Mouse (Mus musculus) spleen, embryonic (tissue): ENCODE measurements at regions not wholly inside any gene's neighbourhood (a gene's known extent, or its start where the extent isn't known, plus 50 kb on each side); places are given as distances from the start of the nearest gene placed in this dataset.

Experiments used
- CTCF ChIA-PET: fragments of 350-600 bp; sonication (Branson Sonifier 250); formaldehyde crosslinking; loops from one replicate; lab custom pipeline; 2022; lab: Charles Lee

- CTCF ChIA-PET, result no interaction called here
Observed at GRCm38 (mm10) chr17:66251495-66251894, 128.2 kb downstream of the Ddx11 start.

DNA sequence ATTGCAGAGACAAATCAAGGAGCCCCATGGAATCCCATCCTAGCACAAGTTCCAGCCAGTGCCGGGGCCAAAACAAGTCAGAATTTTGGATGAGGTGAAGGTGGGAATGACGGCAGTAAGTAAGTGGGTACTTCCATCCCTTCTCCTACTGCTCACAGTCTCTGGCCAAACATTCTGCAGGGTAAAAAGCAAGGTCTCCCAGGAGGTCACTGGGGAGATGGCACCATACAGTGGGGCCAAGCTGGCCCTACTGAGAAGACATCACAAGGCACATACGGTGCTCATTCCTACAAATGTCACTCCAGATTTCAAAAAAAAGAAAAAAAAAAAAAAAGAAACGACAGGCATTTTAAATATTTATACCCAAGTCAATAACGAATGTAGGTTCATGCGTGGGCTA is 129.6 kb downstream of the Ddx11 start:
- CTCF ChIA-PET, result no interaction called here

GRCm38 (mm10) chr17:66259697-66260096 is 136.4 kb downstream of the Ddx11 start:
- CTCF ChIA-PET, result no interaction called here

DNA sequence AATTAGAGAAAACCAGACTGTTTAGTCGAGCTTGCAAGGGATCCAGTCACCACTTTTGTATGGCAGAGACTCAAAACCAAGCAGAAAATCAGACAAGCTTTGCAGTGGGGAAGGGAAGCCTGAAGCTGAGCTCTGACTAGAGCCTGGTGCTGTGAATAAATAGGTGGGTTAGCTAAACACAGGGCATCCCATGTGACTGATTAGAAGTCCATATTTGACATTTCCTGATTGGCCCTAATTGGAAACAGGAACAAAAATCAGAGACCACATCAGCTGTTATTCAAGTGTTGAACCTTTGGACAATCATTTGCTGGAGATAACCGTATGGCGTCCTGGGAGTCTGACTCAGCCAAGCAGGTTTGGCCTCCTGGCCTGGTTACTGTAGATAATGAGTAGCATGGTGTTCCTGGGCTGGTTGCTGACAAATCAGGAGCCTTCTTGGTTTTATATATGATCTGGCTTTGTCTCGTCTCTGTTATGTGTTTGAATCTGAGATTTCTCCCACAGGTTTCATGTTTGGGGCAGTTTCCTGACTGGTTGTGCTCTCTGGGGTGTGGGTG is 139.4 kb downstream of the Ddx11 start:
- CTCF ChIA-PET, result no interaction called here

DNA sequence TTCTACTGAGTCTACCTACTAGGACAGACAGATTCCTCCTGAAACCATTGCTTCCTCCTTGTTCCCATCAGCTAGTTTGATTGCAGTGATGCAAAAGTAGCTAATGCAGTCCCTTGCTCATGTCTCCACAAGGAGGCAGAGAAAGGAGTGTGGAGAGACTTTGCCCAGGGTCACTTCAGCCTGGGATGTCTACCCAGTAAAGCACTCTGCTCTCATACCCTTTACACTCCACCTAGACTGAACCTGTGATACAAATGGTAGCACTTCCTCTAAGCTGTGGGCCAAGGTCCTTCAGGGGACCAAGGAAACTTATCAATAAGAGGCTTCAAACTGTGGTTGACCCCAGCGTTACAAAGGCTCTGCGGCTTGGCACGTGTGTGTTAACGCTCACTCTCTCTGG is 140.1 kb downstream of the Ddx11 start:
- CTCF ChIA-PET, result no interaction called here

DNA sequence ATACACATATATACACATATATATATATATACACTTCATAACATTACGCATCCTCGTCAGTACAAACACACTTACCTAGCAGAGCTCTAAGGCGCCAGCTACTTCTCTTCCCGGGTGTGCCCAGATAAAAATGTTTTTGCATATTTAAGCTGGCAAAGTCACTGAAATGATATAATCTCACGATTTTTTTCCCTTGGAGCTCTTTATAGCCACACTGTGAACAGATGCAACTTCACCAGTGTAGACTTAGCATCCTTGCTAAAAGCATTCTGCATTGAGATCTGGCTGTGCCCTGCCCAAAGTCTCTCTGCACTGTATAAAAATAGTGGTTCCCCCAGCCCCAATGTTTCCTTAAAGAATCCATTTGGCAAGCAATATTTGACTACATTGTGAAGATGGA is 143.5 kb downstream of the Ddx11 start:
- CTCF ChIA-PET, result no interaction called here

DNA sequence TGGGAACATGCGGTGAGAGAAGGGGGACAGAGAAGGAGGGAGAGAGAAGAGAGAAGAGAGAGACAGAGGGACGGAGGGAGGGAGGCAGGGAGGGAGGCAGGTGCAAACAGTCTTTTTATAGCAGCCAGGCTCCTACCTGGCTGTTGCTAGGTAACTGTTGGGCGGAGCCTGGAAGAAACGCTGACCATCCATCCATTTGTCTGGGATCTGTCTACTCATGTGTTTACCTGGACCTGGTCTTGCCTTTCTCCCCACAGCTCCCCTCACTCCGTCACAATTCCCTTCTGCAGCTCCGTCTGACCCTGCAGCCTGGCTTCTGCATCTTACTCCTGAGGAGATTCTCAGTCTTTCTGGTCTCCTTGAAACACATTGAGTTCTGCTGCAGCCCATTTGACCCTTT is 144.5 kb downstream of the Ddx11 start:
- CTCF ChIA-PET, result no interaction called here

DNA sequence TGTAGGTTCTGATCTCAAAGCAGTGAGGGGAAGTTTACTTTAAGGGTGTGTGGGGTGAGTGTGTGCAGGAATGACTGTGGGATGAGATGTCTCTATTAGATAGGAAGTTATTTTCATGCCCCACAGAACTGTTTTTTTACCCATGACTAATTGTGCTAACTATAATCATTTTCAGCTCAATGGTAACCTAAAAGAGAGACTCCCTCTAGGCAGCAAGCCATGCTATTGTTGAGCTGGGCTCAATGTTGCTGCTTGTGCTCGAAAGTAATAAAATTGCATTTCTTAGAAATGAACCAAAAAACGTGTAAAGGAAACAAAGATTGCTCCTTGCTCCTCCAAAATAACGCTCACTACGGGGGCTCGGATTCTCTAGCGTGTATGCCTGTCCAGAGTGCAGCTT is 146.2 kb downstream of the Ddx11 start:
- CTCF ChIA-PET, result no interaction called here

GRCm38 (mm10) chr17:66271906-66272305 is 148.6 kb downstream of the Ddx11 start:
- CTCF ChIA-PET, result no interaction called here

GRCm38 (mm10) chr17:66276778-66277177 is 153.5 kb downstream of the Ddx11 start:
- CTCF ChIA-PET, result no interaction called here

- CTCF ChIA-PET, result no interaction called here
Observed at GRCm38 (mm10) chr17:66278037-66278436, 154.7 kb downstream of the Ddx11 start.

- CTCF ChIA-PET, result no interaction called here
Observed at GRCm38 (mm10) chr17:66285295-66285694, 162.0 kb downstream of the Ddx11 start.
